Mouse (Mus musculus) large intestine, adult 2 months (tissue): ENCODE results near the gene Zcwpw1. TPM values are rescaled to one million over a fixed set of nuclear protein-coding genes. Genes with fewer than 3 reads are reported as not detected.
"Not testable (repeated sequence)": the region's sequence is repeated elsewhere in the genome, so short reads cannot be mapped to it uniquely, and the experiment has no call there.

Source experiments
- DNase-seq: peaks from one replicate; pipeline ENCODE4 v3.0.0-alpha.2; 2012; ENCODE audit warnings: low read depth, low spot score
- WGBS: fragments of 180-500 bp; shearing (Covaris S2); methylation state at CpG from one replicate; pipeline ENCODE4 v1.1.7; 2018; 5-methylcytosine and 5-hydroxymethylcytosine counted together
- polyA plus RNA-seq: library from polyadenylated mRNA; depleted of rRNA; stranded (reverse); fragments of >200 nt; gene quantifications from 2 replicates; pipeline ENCODE4 v1.2.3, GENCODE M21; 2012

Gene Zcwpw1
- polyA plus RNA-seq, 1 experiment: 0.48 TPM

- 63% methylated on average over 7 of the region's 7 CpGs for WGBS
- no peak for DNase-seq
These were observed 38.8 kb downstream of the Zcwpw1 start for GRCm38 (mm10) chr5:137826421-137826820.

GRCm38 (mm10) chr5:137828694-137829093 lies 41.1 kb downstream of the Zcwpw1 start:
- 80% methylated on average over 6 of the region's 6 CpGs for WGBS
- no peak for DNase-seq

GRCm38 (mm10) chr5:137830238-137830637 lies 42.6 kb downstream of the Zcwpw1 start:
- 79% methylated on average over 7 of the region's 7 CpGs for WGBS
- no peak for DNase-seq

- DNase-seq: no peak
- WGBS: 73% methylated on average over 4 of the region's 4 CpGs
These were observed 43.5 kb downstream of the Zcwpw1 start for GRCm38 (mm10) chr5:137831106-137831505.

- WGBS: 70% methylated on average over 6 of the region's 6 CpGs
- DNase-seq: no peak
These were observed 43.9 kb downstream of the Zcwpw1 start for GRCm38 (mm10) chr5:137831506-137831905.

GRCm38 (mm10) chr5:137833500-137833899 lies 45.9 kb downstream of the Zcwpw1 start:
- DNase-seq: no peak
- WGBS: 49% methylated on average over 4 of the region's 4 CpGs

- DNase-seq: not testable (repeated sequence)
- WGBS: 34% methylated on average over 2 of the region's 2 CpGs
These were observed 48.4 kb downstream of the Zcwpw1 start, which contains the start of gene Pilra for GRCm38 (mm10) chr5:137835966-137836520. Pilra (minus strand) TSS chr5:137836281.

GRCm38 (mm10) chr5:137836611-137837010 lies 49.0 kb downstream of the Zcwpw1 start:
- no peak for DNase-seq

GRCm38 (mm10) chr5:137837110-137837509 lies 49.5 kb downstream of the Zcwpw1 start:
- DNase-seq: not testable (repeated sequence)

GRCm38 (mm10) chr5:137850313-137850712 lies 62.7 kb downstream of the Zcwpw1 start:
- DNase-seq: not testable (repeated sequence)
- 80% methylated on average over 1 of the region's 1 CpGs for WGBS

- WGBS: 84% methylated on average over 3 of the region's 3 CpGs
- not testable (repeated sequence) for DNase-seq
These were observed 67.3 kb downstream of the Zcwpw1 start for GRCm38 (mm10) chr5:137854907-137855306.

GRCm38 (mm10) chr5:137856870-137857269 lies 69.3 kb downstream of the Zcwpw1 start:
- not testable (repeated sequence) for DNase-seq
- WGBS: 42% methylated on average over 5 of the region's 5 CpGs

GRCm38 (mm10) chr5:137857960-137858710 lies 70.5 kb downstream of the Zcwpw1 start, which contains the start of gene Pilrb1:
Pilrb1 (minus strand) TSS chr5:137858106.
- 49% methylated on average over 2 of the region's 2 CpGs for whole genome bisulfite sequencing
- DNase-seq: not testable (repeated sequence)

GRCm38 (mm10) chr5:137864008-137864407 lies 76.4 kb downstream of the Zcwpw1 start:
- WGBS: 87% methylated on average over 1 of the region's 1 CpGs
- DNase-seq: not testable (repeated sequence)

- 71% methylated on average over 2 of the region's 2 CpGs for WGBS
These were observed 81.0 kb downstream of the Zcwpw1 start for GRCm38 (mm10) chr5:137868600-137868999.

GRCm38 (mm10) chr5:137871644-137872380 lies 84.2 kb downstream of the Zcwpw1 start, which contains the start of gene Pilrb2:
Pilrb2 (minus strand) TSS chr5:137871815.
- not testable (repeated sequence) for DNase-seq
- WGBS: 75% methylated on average over 3 of the region's 3 CpGs

More at GRCm38 (mm10) chr5:137868600-137868999, 81.0 kb downstream of the Zcwpw1 start:
- not testable (repeated sequence) for DNase-seq
